Mouse (Mus musculus) adrenal gland, adult 8-10 months (tissue): Measurements from ENCODE around the gene Rab11fip3. TPM values are rescaled to one million over a fixed set of nuclear protein-coding genes. Genes with fewer than 3 reads are reported as not detected.

Experiments used
- DNase-seq: peaks from one replicate; pipeline ENCODE4 v3.0.0; 2022
- total RNA-seq, 4 experiments: library from RNA; stranded (reverse); gene quantifications; 2 replicates each; pipeline ENCODE4 v1.2.4; 2022

Rab11fip3 gene
- total RNA-seq, 4 experiments from 2014 or later: 22.7 to 37.2 (median 29.9) TPM

GRCm38 (mm10) chr17:25954671-25955070 is 114.7 kb downstream of the Rab11fip3 start:
- DNase-seq: no peak

- DNase-seq: no peak
Observed at GRCm38 (mm10) chr17:25953161-25953560, 116.2 kb downstream of the Rab11fip3 start.

DNA sequence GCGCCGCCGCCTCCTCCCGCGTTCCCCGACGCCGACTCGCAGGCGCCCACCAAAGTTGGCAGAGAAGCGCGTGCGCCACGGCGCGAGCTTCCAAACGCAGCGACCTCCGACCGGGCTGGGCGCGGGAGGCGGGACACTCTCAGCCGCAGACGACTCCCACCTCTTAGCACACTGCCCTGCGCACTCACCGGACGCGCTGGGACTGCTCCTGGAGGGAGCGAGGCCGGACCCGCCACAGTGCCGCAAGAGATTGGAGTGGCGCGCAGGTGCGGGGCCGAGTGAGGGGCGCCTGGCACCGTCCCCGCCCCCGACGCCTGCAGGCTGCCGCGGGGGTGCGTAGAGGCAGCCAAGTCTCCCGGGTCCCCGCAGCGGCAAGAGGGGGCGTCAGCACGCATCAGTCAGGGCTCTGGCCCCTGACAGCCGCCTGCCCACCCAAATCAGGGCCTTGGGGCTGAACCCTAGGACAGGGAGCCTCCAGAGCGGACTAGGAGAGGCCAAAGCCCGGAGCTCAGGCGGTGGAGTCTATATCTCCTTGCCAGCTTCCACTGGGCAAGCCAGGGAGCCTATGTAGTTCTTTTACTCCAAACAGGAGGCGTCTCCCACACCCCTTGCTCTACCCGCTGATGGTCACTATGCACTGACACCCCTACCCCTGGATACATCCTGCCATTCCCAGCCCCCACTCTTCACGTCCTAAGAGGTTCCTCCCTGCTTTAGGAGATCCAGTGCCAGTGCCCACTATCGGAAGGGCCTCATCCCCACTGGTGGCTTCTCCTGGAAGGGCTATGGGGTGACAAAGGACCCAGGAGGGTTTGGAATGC is 117.3 kb downstream of the Rab11fip3 start, which contains the start of gene A930017K11Rik:
A930017K11Rik (minus strand) TSS at position 763 of the 821 bp plus-strand sequence.
- no peak for DNase-seq

- no peak for DNase-seq
Observed at GRCm38 (mm10) chr17:25951225-25951802, 118.0 kb downstream of the Rab11fip3 start.

DNA sequence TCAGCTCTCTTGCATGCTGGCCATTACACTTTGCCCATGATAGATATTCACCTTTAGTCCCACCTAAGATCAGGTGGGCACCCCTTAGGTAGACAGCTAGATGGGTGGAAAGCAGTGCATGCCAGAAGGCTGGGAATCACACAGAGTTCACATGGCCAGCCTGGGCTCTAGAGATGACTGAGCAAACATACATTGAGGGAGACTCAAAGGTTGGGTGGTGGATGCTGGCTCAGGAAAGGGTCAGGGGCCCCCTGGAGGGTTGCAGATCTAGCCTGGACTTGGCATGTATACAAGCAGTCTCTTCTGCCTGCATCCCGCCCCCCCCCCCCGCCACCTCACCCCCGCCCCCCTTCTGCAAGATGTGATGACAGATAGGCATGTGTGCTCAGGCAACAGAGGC is 118.6 kb downstream of the Rab11fip3 start:
- no peak for DNase-seq

GRCm38 (mm10) chr17:25949981-25950380 is 119.4 kb downstream of the Rab11fip3 start:
- no peak for DNase-seq

DNA sequence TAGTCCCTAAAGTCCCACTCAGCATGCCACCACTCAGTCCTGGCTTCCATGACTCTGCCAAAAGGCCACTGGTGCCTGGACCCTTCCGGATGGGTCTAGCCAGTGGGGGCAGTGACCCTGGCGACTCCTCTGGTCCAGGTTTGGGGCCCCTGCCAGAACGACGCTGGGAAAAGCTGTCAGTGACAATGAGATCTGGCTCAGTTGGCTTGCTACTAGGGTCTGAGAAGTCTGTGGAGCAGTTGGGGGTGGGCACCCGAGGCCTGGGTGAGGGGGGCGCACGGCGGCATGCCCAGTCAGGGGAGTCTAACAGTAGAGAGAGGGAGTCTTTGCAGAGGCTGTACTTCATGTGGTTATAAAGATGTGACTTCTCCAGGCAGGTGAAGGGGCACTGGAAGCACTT is 121.3 kb downstream of the Rab11fip3 start:
- DNase-seq: no peak

GRCm38 (mm10) chr17:25947576-25947975 is 121.8 kb downstream of the Rab11fip3 start:
- no peak for DNase-seq

DNA sequence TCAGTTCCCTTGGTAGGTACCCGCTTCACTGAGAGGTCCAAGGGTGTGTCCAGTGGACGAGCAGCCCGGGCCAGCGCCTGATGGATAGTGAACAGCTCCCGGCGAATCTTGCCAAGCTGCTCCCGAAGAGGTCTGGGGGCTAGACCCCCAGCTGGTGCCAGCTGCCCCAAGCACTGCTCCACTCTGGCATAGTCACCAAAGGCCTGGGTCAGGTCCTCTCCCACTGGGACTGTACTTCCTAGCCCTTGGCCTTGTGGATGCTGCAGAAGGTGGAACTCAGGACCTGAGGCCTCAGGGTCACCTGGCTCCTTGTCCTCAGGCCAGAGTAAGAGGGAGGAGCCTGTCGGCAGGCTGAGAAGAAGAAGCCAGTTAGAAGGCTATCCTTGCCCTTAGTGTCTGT is 122.5 kb downstream of the Rab11fip3 start:
- DNase-seq: no peak

DNA sequence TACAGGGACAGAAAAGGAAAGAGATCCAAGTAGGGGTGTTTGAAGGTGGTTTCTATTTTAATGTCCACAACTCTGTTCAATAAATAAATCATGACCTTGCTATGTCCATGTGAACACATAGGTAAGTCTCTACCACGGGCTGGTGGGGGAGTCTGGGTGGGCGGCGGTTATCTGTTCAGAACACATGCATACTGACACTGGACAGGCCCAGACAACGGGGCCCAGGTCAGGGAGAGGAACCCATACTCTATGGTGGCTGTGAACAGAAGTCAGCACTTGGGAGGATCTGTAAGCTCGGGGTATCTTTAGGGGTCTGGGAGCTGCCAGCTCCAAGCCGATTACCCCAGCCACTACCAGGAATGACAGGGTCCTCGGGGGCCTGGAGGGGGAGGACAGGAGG is 123.0 kb downstream of the Rab11fip3 start:
- DNase-seq: no peak

- peak; percentile 29 for DNase-seq
Observed at GRCm38 (mm10) chr17:25945517-25946155, 123.7 kb downstream of the Rab11fip3 start.

GRCm38 (mm10) chr17:25944366-25945163 is 124.8 kb downstream of the Rab11fip3 start, which contains the start of the genes Pigq and Nhlrc4:
TSS of gene Pigq (minus strand) at chr17:25944936.
TSS of gene Nhlrc4 (minus strand) at chr17:25944961.
- DNase-seq: no peak

GRCm38 (mm10) chr17:25943769-25944168 is 125.6 kb downstream of the Rab11fip3 start:
- DNase-seq: no peak

- no peak for DNase-seq
Observed at GRCm38 (mm10) chr17:25943221-25943620, 126.1 kb downstream of the Rab11fip3 start.

DNA sequence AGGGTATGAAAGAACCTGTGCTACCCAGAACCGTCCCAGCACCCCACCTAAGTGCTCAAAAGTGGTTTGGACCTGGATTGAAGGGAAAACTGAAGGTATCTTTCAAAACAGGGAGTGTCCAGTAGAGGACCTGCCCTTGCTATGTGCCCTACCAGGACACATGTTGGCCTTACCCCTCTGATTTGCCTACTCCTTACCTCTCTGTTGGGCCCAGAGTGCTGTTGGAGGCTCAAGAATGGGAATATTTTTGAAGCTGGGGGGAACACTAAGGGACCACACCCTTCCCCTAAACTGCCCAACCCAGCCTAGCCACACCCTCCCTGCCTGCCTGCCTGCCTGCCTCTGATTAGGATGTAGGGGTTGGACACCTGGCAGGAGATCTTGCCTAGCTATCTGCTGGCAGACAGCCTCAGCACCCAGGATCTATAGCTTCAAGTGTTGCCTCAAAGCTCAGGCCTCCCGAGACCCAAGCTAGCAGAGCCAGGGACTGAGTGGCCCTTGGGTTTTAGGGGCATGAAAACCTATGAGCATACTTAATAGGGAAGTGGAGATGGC is 126.7 kb downstream of the Rab11fip3 start:
- DNase-seq: no peak

DNA sequence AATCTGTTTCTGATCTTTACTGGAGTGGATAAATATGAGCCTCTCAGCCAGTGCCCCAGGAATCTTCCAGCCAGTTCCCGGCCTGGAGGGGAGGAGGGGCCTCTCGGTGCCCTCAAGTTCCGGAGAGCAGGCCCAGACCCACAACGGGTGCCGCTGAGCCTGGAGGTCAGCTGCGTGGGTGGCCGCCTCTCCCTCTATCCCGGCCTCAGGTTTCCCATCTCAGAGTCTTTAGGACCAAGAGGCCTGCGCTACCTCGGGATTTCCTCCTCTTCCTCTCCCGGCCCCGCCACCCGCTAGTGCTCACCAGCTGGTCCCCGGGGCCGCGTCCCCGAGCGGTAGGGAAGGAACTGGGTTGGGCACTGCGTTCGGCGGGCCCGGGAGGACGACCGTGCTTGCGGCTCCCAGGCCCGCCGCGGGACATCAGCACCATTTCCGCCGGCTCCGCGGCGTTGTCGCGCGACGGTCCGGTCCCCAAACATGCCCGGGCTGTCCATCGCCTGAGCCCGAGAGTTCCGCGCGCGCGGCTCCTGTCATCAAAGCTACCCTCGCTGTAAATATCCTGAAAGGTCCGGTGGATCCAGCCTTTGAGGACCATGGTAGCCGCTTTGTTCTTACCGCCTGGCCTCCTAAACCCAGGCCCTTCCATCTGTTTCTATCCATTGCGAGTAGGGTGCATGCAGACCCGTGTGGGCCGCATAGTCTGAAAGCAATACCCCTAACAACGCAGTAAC is 127.7 kb downstream of the Rab11fip3 start:
- peak; percentile 45 for DNase-seq

Other genes starting within 250 kb of the Rab11fip3 start
- 10 to 100 TPM; 21.9 to 28.0 (median 24.5) TPM for gene Wdr24, start 245.9 kb downstream of the Rab11fip3 start, total RNA-seq
- 100 to 1,000 TPM; 104 to 137 (median 119) TPM for gene Jmjd8, start 240.7 kb downstream of the Rab11fip3 start, total RNA-seq
- gene Stub1, start 236.2 kb downstream of the Rab11fip3 start, total RNA-seq: 100 to 1,000 TPM; 184 to 246 (median 214) TPM
- 10 to 100 TPM; 14.7 to 79.0 (median 33.0) TPM for gene Rhbdl1, start 232.3 kb downstream of the Rab11fip3 start, total RNA-seq
- gene Gm20683, start 227.8 kb downstream of the Rab11fip3 start, total RNA-seq: 10 to 100 TPM in 3 of 4 experiments, 1 to 10 TPM in 1; 7.3 to 36.4 (median 20.8) TPM
- gene Rhot2, start 224.7 kb downstream of the Rab11fip3 start, total RNA-seq: 100 to 1,000 TPM in 3 of 4 experiments, 10 to 100 TPM in 1; 89.3 to 155 (median 139) TPM
- gene Wdr90, start 208.1 kb downstream of the Rab11fip3 start, total RNA-seq: 10 to 100 TPM; 14.7 to 41.8 (median 22.9) TPM
- gene Mcrip2, start 200.8 kb downstream of the Rab11fip3 start, total RNA-seq: 100 to 1,000 TPM; 264 to 492 (median 338) TPM
- gene Mettl26, start 194.5 kb downstream of the Rab11fip3 start, total RNA-seq: 100 to 1,000 TPM; 113 to 215 (median 150) TPM
- 1 to 10 TPM; 1.6 to 2.9 (median 2.0) TPM for gene Wfikkn1, start 188.7 kb downstream of the Rab11fip3 start, total RNA-seq
- 10 to 100 TPM; 33.9 to 65.0 (median 36.3) TPM for gene Rab40c, start 149.8 kb downstream of the Rab11fip3 start, total RNA-seq
- 100 to 1,000 TPM; 101 to 126 (median 111) TPM for gene Pigq, start 124.6 kb downstream of the Rab11fip3 start, total RNA-seq
- gene Nhlrc4, start 124.6 kb downstream of the Rab11fip3 start, total RNA-seq: not detected
- not detected for gene A930017K11Rik, start 117.0 kb downstream of the Rab11fip3 start, total RNA-seq
- 10 to 100 TPM; 20.1 to 34.6 (median 24.9) TPM for gene Capn15, start 83.8 kb downstream of the Rab11fip3 start, total RNA-seq
- 10 to 100 TPM; 23.0 to 26.8 (median 24.2) TPM for gene Decr2, start 20.8 kb upstream of the Rab11fip3 start, total RNA-seq
- gene Nme4, start 26.0 kb upstream of the Rab11fip3 start, total RNA-seq: 10 to 100 TPM in 1 of 4 experiments, 1 to 10 TPM in 3; 2.1 to 10.4 (median 6.0) TPM
- gene Tmem8, start 43.7 kb upstream of the Rab11fip3 start, total RNA-seq: 10 to 100 TPM in 3 of 4 experiments, 1 to 10 TPM in 1; 7.8 to 14.9 (median 12.0) TPM
- gene Mrpl28, start 53.9 kb upstream of the Rab11fip3 start, total RNA-seq: 10 to 100 TPM; 96.1 to 98.0 (median 96.8) TPM
- 10 to 100 TPM; 42.6 to 52.2 (median 46.2) TPM for gene Axin1, start 69.1 kb upstream of the Rab11fip3 start, total RNA-seq
- gene Pdia2, start 129.5 kb upstream of the Rab11fip3 start, total RNA-seq: 1 to 10 TPM; 1.8 to 3.7 (median 2.4) TPM
- 100 to 1,000 TPM in 2 of 4 experiments, 10 to 100 TPM in 2; 47.1 to 158 (median 93.6) TPM for gene Rgs11, start 133.4 kb upstream of the Rab11fip3 start, total RNA-seq
- 10 to 100 TPM; 14.5 to 30.7 (median 20.6) TPM for gene Arhgdig, start 138.2 kb upstream of the Rab11fip3 start, total RNA-seq
- gene Fam234a, start 174.7 kb upstream of the Rab11fip3 start, total RNA-seq: 100 to 1,000 TPM; 108 to 126 (median 119) TPM
- gene Luc7l, start 183.3 kb upstream of the Rab11fip3 start, total RNA-seq: 10 to 100 TPM; 52.9 to 90.2 (median 70.1) TPM